Mouse (Mus musculus) heart, adult 2 months (tissue): ENCODE measurements around the gene Zfp697.

Experiments used
- CTCF ChIP-seq: fragments of 200-600 bp; IDR thresholded peaks from 2 replicates; pipeline ENCODE4 v1.8.1; 2022; ENCODE audit warnings: antibody characterized with exemption, mild to moderate bottlenecking, moderate library complexity
- POLR2A ChIP-seq: fragments of 200-500 bp; IDR thresholded peaks from 2 replicates; pipeline ENCODE4 v1.6.1; 2011; ENCODE audit warnings: mild to moderate bottlenecking, low read depth, low read length, control low read depth; ENCODE audit not compliant: insufficient read depth

- TF ChIP-seq POLR2A (no peak), CTCF (no peak)
These were observed 33.6 kb upstream of the Zfp697 start for GRCm38 (mm10) chr3:98348705-98349104.
